Mouse (Mus musculus): Measurements from ENCODE around the gene C1qtnf1.

DNA sequence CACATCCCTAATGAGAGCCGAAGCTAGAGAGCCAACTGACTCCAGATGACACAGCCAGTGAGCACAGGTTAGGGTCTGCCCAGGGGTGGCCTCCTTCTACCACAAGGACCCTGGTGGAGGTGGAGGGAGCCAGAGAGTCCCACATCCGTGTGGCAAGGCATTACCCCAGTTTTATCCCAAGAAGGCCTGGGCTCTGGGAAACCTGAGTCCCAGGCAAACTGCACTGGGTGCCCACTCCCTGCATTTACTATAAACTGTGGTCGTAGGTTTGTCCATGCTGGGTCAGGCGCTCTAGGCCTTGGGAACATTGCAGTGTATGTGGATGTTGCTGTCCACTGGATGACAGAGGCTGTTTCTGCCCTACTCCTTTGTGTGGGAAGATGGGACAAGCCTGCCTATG is 26.8 kb upstream of the C1qtnf1 start:
- TF ChIP-seq CTCF (conservative IDR thresholded peaks at IDR 0.05; ENCODE audit: insufficient read depth, insufficient read length, low read depth, low read length) (no peak), POLR2A (IDR thresholded peaks at IDR 0.05; ENCODE audit: low read depth, low read length) (no peak)
